Mouse (Mus musculus): ENCODE data around the gene Mecr.

Mecr gene

DNA sequence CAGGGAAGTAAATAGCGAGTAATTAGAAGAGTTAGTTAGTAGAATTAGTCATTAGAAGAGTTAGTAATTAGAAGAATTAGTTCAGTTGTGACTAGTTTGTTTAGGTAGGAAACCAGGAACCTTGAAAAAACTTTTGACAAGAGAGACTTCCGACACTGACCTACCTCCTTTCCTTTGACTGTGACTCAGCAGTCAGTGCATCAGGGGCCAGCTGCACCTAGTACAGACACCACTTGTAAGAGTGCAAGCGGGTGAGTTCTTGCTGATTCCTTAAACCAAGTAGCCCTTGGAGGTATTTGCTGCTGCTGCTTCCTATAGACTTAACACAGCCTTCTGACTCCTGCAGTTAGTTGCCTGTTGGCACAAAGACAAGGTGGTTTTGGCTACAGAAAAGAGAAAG lies 47.4 kb downstream of the Mecr start:
- no peak for DNase-seq (ENCODE audit: low spot score in 2 of 2)

DNA sequence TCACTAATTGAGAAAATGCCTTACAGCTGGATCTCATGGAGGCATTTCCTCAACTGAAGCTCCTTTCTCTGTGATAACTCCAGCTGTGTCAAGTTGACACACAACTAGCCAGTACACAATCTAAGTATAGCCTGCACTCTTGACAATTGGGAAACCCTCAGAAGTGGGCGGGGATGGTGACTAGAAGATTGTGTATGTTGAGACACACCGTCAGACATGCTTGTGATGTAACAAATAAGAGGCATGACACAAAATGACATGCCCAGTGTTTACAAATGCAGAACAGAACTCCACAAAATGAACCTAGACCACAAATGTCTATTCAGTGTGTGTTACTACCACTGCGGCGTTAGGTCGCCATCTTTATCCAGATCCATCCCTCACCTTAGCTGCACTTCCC lies 53.8 kb downstream of the Mecr start:
- no peak for DNase-seq (ENCODE audit: low spot score in 2 of 2)

DNA sequence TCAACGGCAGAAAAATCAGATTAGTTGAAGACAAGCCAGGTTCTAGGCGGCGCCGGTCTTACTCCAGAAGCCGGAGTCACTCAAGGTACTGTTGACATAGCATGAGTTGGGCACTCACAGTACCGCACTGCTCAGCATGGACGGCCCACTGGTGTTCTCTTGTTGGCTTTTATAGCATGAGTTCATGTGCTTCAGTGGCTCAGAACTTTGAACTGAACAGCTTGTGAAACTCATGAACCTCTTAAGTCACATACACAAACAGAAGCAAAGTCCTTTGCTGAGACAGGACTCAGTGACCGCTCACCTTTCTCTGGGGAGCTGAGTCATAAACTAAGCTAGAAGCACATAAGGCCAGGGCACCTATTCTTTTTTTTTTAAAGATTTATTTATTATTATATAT lies 54.5 kb downstream of the Mecr start:
- no peak for DNase-seq (ENCODE audit: low spot score in 2 of 2)

DNA sequence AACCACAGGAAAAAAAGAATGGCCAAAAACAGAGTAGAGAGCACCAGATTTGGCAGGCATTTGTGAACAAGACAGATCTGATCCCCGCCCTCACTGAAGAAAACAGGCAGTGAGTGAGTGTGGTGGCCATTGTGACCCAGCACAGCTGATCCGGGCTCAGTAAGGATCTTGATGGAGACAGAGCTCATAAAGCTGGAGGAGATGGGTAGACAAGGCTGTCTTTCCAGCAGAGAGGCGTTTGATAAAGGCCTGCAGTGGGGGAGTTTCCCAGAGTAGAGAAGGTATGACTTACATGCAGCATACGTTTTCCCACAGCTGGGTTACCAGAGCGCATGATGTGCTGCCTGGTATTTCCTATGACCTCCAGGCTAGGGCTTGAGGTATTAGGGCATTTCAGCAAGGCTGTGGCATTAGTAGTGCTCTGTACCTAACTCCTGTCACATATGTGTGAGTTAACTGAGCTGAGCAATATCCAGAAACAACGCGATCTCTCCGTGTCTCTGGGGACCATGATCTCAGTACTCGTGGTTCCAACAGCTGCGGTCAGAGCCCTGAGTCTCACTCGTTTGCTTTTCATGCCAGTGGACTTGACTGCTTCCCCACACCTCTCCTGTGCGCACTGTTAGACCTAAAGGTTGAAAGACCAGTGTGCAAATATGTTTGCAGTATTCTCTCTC lies 55.4 kb downstream of the Mecr start:
- DNase-seq (ENCODE audit: low spot score in 2 of 2): no peak

DNA sequence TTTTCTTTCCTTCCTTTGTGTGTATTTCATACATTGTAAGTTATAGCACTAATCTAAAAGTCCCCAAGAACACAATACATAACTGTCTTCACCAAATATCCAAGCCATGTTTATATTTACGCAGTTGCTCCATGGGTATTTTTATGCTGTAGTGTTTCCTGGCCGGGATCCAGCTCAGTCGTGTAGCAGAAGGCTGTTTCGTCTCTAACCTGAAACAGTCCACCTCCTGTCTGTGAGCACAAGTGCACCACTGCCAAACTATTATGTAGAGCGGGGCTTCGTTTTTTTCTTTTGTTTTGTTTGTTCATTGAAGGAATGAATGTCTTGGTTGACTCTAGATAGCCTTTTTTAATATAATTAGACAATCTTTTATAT lies 55.9 kb downstream of the Mecr start:
- DNase-seq (ENCODE audit: low spot score in 2 of 2): no peak

DNA sequence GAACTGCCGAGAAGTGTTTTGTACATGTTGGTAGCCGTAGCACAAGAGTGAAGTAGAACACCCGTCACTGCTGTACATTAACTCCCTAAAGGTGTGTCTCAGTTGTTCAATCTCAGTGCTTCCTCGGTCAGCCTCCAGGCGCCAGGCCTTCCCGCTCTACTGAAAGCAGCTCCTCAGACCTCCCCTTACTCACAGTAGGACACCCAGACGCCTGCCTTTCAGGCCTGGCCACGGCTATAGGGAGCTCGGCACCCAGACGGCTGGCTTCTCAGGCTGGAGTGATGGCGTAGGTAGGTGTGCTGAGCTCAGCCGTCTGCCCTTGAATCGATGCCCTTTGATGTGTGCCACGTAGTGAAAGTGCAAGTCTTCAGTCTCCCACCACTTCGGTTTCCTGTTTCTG lies 57.8 kb downstream of the Mecr start:
- DNase-seq (ENCODE audit: low spot score in 2 of 2): no peak

DNA sequence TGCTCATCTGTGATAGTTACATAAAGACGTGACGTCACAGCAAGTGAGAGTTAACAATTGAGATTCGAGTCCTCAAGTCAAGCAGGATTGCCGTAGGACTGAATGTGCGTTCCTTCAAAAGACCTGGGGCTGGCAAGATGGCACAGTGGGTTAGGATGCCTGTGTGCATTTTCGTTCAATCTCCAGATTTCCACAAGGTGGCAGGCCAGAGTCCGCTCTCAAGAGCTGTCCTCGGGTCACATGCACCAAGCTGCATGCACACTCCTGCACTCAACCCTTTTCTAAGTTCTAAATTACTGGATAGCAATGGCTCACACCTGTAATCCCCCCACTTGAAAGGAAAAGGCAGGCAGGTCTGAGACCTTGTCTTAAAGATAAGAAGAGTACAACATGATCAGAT lies 61.2 kb downstream of the Mecr start:
- DNase-seq (ENCODE audit: low spot score in 2 of 2): no peak

DNA sequence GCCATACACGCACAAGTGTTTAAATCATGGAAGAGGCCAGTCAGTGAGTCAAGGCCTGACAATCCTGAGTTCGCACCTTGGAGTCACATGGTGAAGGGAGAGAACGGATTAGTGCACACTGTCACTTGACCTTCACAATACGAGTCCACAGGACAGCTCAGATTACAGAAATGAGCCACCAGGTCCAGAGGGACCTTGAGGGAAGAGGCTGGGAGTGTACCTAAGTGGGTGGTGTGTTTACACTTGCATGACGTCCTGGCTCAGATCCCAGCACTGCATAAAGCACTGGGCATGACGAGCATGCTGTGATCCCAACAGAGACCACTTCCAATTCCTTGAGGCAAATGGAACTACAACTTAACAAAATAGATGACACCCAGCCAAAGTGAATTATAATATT lies 63.2 kb downstream of the Mecr start:
- no peak for DNase-seq (ENCODE audit: low spot score in 2 of 2)

DNA sequence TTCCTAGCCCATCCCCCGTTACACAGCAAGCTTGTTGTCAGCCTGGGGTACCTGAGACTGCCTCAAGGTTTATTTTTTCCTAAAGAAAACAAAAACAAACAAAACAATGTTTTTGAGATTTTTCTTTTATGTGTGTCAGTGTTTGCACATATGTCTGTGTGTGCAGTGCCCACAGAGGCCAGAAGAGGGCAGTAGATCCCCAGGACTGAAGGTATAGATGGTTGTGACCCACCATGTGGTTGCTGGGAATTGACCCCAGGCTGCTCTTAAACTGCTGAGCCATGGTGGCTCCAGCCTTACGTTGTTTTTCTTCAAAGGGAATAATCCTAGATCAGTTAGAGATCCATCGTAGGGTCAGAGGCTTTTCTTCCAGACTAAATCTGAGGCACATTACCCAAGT lies 64.6 kb downstream of the Mecr start:
- no peak for DNase-seq (ENCODE audit: low spot score in 2 of 2)

DNA sequence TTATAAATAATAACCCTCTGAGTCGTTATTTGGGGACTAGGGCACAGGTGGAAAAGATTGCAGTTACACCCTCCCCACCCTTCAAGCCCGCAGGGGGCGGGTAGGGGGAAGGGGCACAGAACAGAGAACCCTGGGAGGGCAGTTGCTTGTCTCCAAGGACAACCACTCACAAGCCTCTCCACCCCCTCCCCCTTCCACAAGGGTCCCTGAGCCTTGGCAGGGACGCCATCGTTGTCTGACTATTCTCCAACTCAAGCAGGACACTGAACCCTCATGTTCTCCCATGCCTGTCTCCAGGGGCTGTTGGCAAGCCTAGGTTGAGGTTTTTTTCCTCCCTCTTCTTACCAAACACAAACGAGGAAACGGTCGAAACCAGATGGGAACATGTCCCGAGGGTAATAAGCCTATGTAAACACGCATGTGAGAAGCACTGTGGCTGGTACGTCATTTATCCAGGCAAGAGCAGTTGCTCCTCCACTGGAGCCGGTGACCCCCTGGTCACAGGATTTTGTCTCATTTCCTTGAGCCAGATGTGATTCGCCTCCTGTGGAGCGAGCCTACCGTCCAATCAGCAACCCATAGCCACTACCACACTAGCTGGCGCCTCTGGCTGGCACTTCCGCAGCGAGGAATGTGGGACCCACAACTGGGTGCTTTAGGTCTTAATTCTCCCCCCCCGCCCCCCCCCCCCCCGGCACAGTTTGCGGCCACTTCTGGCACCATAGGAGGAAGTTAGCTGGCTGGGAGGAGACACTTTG lies 67.1 kb downstream of the Mecr start:
- DNase-seq (ENCODE audit: low spot score in 2 of 2): no peak

DNA sequence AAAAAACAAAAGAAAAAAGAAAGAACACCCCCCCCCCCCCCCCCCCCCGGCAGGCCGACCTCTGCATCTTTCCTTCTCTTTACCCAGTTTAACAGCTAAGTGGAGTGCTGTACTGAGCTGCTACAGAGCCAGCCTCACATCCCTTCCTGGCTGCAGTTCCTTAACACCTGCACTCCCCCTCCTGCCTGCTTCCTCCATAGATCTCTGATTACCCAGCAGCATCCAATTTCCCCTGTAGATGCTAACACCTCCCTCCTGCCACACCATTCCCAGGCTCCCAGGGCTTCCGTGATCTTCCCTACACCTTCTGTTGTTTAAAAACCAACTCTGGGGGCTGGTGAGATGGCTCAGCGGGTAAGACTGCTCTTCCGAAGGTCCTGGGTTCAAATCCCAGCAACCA lies 68.3 kb downstream of the Mecr start:
- DNase-seq (ENCODE audit: low spot score in 2 of 2): no peak

DNA sequence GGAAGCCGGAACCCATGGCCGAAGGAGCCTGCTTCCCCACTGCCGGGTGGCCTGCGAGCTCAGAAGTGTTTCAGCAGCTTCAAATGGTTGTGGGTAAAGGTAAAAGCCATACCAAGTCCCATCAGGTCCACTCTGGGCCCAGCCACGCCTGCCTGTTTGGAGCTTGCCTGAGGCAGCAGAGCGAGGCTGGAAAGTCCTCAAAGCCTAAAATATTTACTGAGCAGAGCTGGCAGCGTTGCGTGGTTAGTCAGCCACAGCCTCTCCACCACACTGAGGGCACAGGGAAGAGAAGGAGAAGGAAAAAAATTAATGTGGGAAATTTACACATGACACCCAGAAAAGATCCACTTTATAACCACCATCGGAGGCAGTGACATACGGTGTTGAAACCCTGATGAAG lies 70.3 kb downstream of the Mecr start:
- no peak for DNase-seq (ENCODE audit: low spot score in 2 of 2)

DNA sequence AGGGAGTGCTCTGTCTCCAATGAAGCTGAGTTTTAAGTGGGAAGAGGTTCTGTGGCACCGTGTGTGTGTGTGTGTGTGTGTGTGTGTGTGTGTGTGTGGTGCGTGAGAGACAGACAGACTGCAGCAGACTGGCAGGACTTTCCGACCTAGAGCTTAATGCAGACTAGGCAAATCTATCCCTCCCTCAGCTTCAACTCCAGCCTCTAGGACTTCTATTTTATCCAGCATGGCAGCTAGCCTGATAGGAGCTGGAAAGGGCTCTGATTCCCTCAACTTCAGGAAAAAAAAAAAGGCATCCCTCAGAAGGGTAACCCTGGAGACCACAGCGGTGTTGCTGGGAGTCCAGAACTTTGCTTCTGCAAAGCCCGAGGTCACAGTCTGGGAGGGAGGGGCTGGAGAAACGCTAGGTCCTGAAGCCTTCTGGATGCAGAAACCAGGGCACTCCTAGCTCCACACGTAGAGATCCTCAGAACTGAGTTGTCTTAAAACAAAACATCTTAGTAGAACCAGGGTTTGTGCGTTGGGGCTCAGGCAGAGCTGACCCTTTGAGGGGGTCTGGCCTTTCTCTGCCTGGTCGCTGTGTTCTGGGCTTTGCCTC lies 70.9 kb downstream of the Mecr start:
- no peak for DNase-seq (ENCODE audit: low spot score in 2 of 2)

DNA sequence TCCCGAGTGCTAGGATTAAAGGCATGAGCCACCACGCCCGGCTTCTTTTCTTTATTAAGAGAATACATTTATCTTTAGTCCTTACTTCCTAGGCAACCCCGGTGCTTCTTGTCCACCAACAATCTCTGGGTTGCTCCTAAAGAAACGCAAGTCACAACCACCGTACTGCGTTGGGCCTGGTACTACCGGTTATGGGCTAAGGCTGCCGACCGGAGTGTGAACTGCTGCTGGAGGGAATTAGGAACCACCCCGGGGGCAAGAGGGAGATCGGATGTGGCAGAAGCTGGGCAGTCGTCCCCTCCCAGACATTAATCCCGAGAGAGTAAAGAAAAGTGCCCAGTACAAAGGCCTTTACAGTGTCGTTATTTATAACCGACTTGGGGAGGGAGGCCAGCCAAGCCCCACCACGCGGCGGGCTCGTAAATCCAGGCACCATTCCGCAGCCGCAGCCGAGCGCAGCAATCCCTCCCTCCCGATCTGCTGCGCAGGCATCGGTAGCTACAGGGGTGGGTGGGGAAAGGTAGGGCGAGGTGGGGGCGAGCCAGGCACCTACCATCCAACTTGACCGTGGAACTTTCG lies 71.7 kb downstream of the Mecr start:
- no peak for DNase-seq (ENCODE audit: low spot score in 2 of 2)

DNA sequence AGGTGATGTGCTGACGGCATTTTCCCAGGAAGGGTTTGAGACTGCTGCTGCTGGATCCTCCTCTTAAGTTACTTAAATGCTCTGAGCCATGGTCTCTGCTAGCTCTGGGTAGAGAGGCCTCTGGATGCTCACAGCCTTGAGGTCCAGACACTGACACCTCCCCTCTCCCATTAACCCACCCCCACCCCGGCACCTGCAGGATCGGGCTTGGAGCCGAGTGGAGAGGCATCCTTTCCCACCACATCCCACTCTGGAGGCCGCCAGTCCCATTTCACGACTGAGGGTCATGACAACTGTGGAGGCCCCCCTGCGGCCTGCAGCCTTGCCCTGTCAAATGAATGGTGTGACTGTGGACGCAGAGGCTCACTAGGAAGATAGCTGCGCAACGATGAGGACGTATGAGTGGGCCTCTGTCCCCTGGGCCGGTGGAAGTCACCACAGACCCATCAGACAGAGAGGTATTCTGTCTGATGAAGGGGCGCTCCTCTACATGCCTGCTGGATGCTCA lies 72.6 kb downstream of the Mecr start:
- DNase-seq (ENCODE audit: low spot score in 2 of 2): no peak

DNA sequence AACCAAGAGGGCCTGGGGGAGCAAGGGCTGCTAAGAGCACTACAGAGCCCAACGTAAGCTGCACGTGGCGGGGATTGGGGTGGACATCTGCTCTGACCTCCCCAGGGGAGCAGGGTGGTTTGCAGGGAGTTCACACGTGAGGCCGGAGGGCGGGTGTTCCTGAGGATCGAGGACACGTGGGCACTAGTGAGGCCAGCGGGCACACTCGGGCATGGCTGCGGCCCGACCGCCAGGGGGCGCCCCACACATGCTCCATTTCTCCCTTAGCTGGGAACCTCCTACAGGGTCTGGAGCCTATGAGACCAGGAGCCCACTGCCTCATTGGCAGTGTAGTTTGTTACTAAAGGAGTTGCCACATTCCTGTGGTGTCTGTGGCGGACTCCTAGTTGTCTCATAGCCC lies 73.2 kb downstream of the Mecr start:
- DNase-seq (ENCODE audit: low spot score in 2 of 2): peak in 1 of 2 experiments; percentile 80

DNA sequence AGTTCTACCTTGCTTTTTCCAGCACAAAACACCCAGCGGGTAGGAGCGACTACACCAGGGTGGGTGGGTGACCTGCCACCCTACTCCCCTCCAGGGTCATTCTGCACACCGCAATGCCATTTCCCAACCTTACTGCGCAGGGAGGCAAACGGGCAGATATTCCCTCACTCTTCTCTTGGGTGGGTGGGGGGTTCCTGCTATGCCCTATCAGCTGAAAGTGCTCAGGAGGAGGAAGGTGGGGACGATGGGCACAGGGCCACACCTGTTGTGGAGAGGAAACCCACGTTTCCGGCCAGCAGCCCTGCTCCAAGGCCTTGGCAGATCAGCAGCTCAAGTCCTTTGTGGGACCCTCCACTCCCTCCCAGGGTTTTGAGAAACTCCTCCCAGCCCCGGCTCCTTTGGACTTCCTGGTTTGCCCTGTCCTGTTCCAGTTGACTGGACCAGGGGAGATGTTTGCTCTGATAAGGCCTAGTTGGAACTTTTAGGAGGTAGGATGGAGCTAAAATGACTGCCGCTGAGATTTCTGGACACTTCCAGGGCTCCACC lies 73.8 kb downstream of the Mecr start:
- no peak for DNase-seq (ENCODE audit: low spot score in 2 of 2)

All from left cerebral cortex, adult 9 months (tissue).